Mouse (Mus musculus) monocyte, adult 59 days (primary cell): ENCODE results near the gene Ldlrad3. TPM values are rescaled to one million over a fixed set of nuclear protein-coding genes. Genes with fewer than 3 reads are reported as not detected.

Experiments used
- total RNA-seq, 2 experiments: library from RNA; stranded (reverse); gene quantifications; one replicate each; pipeline ENCODE4 v1.2.4; 2023

The Ldlrad3 gene
- total RNA-seq = 100 to 1,000 TPM; 107 TPM

DNA sequence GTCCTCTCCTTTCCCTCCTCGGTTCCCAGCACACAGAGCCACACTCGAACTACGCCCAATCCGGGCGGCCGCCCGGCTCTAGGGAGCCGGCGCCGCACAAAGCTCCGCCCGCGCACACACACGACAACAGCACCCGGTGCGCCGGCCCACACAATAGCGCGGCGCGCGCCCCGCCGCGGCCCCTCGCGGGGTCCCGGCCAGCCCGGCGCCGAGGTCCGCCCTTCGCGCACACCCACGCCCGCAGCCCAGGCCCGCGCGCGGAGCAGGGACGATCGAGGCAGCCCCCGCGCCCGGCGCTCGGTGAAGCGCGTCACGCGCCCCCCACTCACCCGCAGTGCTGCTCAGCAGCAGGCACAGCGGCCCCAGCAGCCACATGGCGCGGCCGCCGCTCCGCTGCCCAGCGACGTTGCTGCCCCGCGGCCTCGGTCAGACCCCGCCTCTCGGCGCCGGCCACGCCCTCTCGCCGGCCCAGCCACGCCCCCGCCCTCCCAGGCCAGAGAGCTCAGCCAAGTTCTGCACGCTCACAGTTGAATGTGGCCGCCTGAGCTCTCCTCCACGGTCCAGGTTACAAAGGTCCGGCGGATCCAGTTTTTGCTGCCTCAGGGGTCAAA lies at the start of gene Ldlrad3:
Gene Ldlrad3 (minus strand): TSS at position 435 of the 611 bp plus-strand sequence.

Other genes with a start within 250 kb of the Ldlrad3 start
- 10 to 100 TPM; 33.1 to 44.2 TPM for gene Trim44, start 221.4 kb upstream of the Ldlrad3 start, total RNA-seq